ENCODE assay signal across 9 mouse cellular contexts in the genomic region with DNA sequence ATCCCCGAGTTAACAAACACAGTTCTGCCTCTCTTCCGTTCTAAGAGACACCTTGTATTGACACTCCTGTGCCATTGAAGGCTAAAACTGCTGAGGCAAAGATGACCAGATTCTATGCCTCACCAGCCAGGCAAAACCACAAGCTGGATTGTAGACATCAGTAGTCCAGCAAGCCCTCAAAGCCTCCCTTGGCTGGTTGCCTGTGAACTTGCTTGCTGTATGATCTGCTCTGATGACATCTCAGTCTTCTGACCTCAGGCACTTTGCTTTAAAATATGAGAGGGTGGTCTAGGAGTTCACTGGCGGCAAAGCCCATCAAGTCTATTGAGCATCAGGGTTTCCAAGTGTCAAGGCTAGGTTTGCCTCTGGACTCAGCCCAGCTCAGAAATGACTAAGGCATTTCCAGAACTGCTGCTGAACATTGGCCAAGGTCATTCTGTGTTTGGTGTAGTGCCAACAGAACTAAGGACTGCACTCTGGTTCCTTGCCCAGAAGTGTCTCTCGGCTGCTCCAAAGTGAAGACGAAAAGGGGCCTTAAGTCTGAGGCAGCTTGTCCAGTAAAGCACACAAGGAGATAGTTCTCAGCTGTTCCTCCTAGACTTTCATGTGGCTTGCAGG.
DNase-seq lines count a peak whose midpoint lies in the region; ATAC-seq and TF ChIP-seq lines count a peak whose summit lies in the region.
"Had no signal": no experiment of that assay in that cellular context is flagged by ENCODE, and none has a peak within 500 bp of the region (broad histone marks: within the 10 kb centered on the region; RNA-seq: fewer than 3 reads in every experiment).

No protein-coding gene starts in this region.

- no peak overlapping the region for H3K9ac ChIP-seq in heart, embryonic 15.5 days
- H3K9ac ChIP-seq in lung, embryonic 16.5 days (ENCODE audit: low read length): no peak overlapping the region

- WGBS in heart, embryonic 15.5 days: 48% methylated on average over 5 of the region's 5 CpGs
- WGBS in lung, embryonic 16.5 days: 42% methylated on average over 5 of the region's 5 CpGs
- 85% methylated on average over 5 of the region's 5 CpGs for WGBS in thymus, adult 2 months

- no peak for TF ChIP-seq CTCF in thymus, adult 2 months (IDR thresholded peaks at IDR 0.05; ENCODE audit: borderline replicate concordance, control insufficient read depth, extremely low read depth, insufficient read depth, low read length, poor library complexity)

- H3K27ac ChIP-seq in heart, embryonic 15.5 days: no peak overlapping the region
- peak overlapping the region; percentile 89 for H3K27ac ChIP-seq in lung, embryonic 16.5 days (ENCODE audit: low read length)
- no peak overlapping the region for H3K27ac ChIP-seq in thymus, adult 2 months (ENCODE audit: control insufficient read depth, insufficient read depth, low read length)

- H3K4me2 ChIP-seq in heart, embryonic 15.5 days: no peak overlapping the region
- no peak overlapping the region for H3K4me2 ChIP-seq in lung, embryonic 16.5 days (ENCODE audit: low read depth, low read length)

- H3K36me3 ChIP-seq in heart, embryonic 15.5 days: no peaks in the 10 kb centered on the region
- no peaks in the 10 kb centered on the region for H3K36me3 ChIP-seq in lung, embryonic 16.5 days (ENCODE audit: control insufficient read depth, insufficient read depth, low read length)
- no peaks in the 10 kb centered on the region for H3K36me3 ChIP-seq in thymus, adult 2 months (ENCODE audit: control insufficient read depth, insufficient read depth, low read length)
- H3K36me3 ChIP-seq: G1E had no signal

- ATAC-seq in heart, embryonic 15.5 days (replicated peaks; ENCODE audit: insufficient number of reproducible peaks, insufficient read depth, low FRiP score, low read depth): peak; percentile 55; the same call in 1 of the 2 replicates
- ATAC-seq in lung, embryonic 16.5 days (ENCODE audit: low read depth): peak; percentile 85

- peaks cover 6% of the 10 kb centered on the region for H3K4me1 ChIP-seq in heart, embryonic 15.5 days (replicated peaks)
- peaks cover 26% of the 10 kb centered on the region for H3K4me1 ChIP-seq in lung, embryonic 16.5 days (replicated peaks; ENCODE audit: control insufficient read depth, insufficient read depth, low read length)
- no peaks in the 10 kb centered on the region for H3K4me1 ChIP-seq in thymus, adult 2 months (replicated peaks; ENCODE audit: control insufficient read depth, insufficient read depth, low read length)

- peak; percentile 26 for DNase-seq in layer of hippocampus, adult 11-12 months (ENCODE audit: low spot score)
- DNase-seq in layer of hippocampus, adult 9-11 months: no peak
- DNase-seq in adrenal gland, adult 2 months: peak; percentile 91
- DNase-seq in thymus, adult 2 months: no peak
- no peak for DNase-seq in thymus, postnatal 25 days
- no peak for DNase-seq in thymus, adult 18-20 months

- H3K27me3 ChIP-seq in heart, embryonic 15.5 days: no peaks in the 10 kb centered on the region
- H3K27me3 ChIP-seq in lung, embryonic 16.5 days (ENCODE audit: control insufficient read depth, insufficient read depth, low read depth, low read length): no peaks in the 10 kb centered on the region
- H3K27me3 ChIP-seq in thymus, adult 2 months (ENCODE audit: control insufficient read depth, insufficient read depth, low read length): no peaks in the 10 kb centered on the region

- H3K4me3 ChIP-seq in heart, embryonic 15.5 days: no peak overlapping the region
- H3K4me3 ChIP-seq in lung, embryonic 16.5 days (ENCODE audit: low read length): no peak overlapping the region
- H3K4me3 ChIP-seq in thymus, adult 2 months (ENCODE audit: control insufficient read depth, insufficient read depth, low read length): no peak overlapping the region

- no peak for TF ChIP-seq POLR2A in thymus, adult 2 months (IDR thresholded peaks at IDR 0.05; ENCODE audit: control insufficient read depth, extremely low read depth, insufficient read depth, low read length, poor library complexity)

- H3K9me3 ChIP-seq in heart, embryonic 15.5 days (replicated peaks): no peaks in the 10 kb centered on the region
- H3K9me3 ChIP-seq in lung, embryonic 16.5 days (ENCODE audit: control insufficient read depth, low read length): no peaks in the 10 kb centered on the region
- H3K9me3 ChIP-seq: G1E had no signal

Comparison
In these comparisons a context has a peak if more than half of its experiments do, and no peak if none do; other contexts are left out.
1. DNase-seq: peak in layer of hippocampus, adult 11-12 months (single experiment) and adrenal gland, adult 2 months (single experiment); none in layer of hippocampus, adult 9-11 months (single experiment), thymus, adult 2 months (single experiment), thymus, postnatal 25 days (single experiment) and thymus, adult 18-20 months (0 of 2).